Mouse (Mus musculus) heart, embryonic 14.5 days (tissue): ENCODE measurements at regions not wholly inside any gene's neighbourhood (a gene's known extent, or its start where the extent isn't known, plus 50 kb on each side); places are given as distances from the start of the nearest gene placed in this dataset.

ENCODE experiments used
- ATAC-seq: fragments of 200-750 bp; cut with Nextera tagmentation; 2 replicates; pipeline ENCODE4 v1.8.0; 2017; ENCODE audit warnings: low read depth, moderate TSS enrichment; ENCODE audit not compliant: insufficient number of reproducible peaks, insufficient read depth, low FRiP score
- H3K27ac ChIP-seq, 2 experiments: fragments of 200-500 bp in 1 of 2; fragments of 300-500 bp in 1 of 2; sonication (generic) in 1 of 2; replicated peaks in 1 of 2; 2 replicates each; pipeline ENCODE4 v1.5.1; 2012 to 2014; ENCODE audit warnings: low read depth in 2 of 2, low read length in 2 of 2, control low read depth in 1 of 2, mild to moderate bottlenecking in 1 of 2, mixed read lengths in 1 of 2; ENCODE audit not compliant: control insufficient read depth in 1 of 2, insufficient read depth in 1 of 2
- H3K27me3 ChIP-seq: fragments of 300-500 bp; sonication (generic); 2 replicates; pipeline ENCODE4 v1.6.1; 2014; ENCODE audit warnings: mild to moderate bottlenecking, low read length, control low read depth; ENCODE audit not compliant: control insufficient read depth, insufficient read depth
- H3K36me3 ChIP-seq: fragments of 300-500 bp; sonication (generic); 2 replicates; pipeline ENCODE4 v1.6.1; 2014; ENCODE audit warnings: mild to moderate bottlenecking, control low read depth, low read length, mixed read lengths; ENCODE audit not compliant: control insufficient read depth, insufficient read depth
- H3K4me1 ChIP-seq, 2 experiments: fragments of 200-500 bp in 1 of 2; fragments of 300-500 bp in 1 of 2; sonication (generic) in 1 of 2; 2 replicates each; pipeline ENCODE4 v1.6.1; 2012 to 2014; ENCODE audit warnings: low read length in 2 of 2, control low read depth in 1 of 2, mixed read lengths in 1 of 2; ENCODE audit not compliant: control insufficient read depth in 2 of 2, insufficient read depth in 2 of 2
- H3K4me2 ChIP-seq: fragments of 300-500 bp; sonication (generic); 2 replicates; pipeline ENCODE4 v1.6.1; 2014; ENCODE audit warnings: mild to moderate bottlenecking, low read length
- H3K4me3 ChIP-seq, 2 experiments: fragments of 200-500 bp in 1 of 2; fragments of 300-500 bp in 1 of 2; sonication (generic) in 1 of 2; 2 replicates each; pipeline ENCODE4 v1.5.1; 2012 to 2014; ENCODE audit warnings: low read length in 2 of 2, mild to moderate bottlenecking in 2 of 2, control low read depth in 1 of 2, low read depth in 1 of 2, moderate library complexity in 1 of 2; ENCODE audit not compliant: control insufficient read depth in 1 of 2, insufficient read depth in 1 of 2
- H3K9ac ChIP-seq: fragments of 300-500 bp; sonication (generic); 2 replicates; pipeline ENCODE4 v1.6.1; 2014; ENCODE audit warnings: mild to moderate bottlenecking, low read length
- H3K9me3 ChIP-seq: fragments of 300-500 bp; sonication (generic); 2 replicates; pipeline ENCODE4 v1.6.1; 2016; ENCODE audit warnings: low read length, control low read depth; ENCODE audit not compliant: control insufficient read depth
- WGBS: fragments of 180-500 bp; shearing (Covaris S2); extraction: QIAGEN DNeasy Blood & Tissue Kit; methylation state at CpG from one replicate; pipeline ENCODE4 v1.1.7; 2014; 5-methylcytosine and 5-hydroxymethylcytosine counted together

DNA sequence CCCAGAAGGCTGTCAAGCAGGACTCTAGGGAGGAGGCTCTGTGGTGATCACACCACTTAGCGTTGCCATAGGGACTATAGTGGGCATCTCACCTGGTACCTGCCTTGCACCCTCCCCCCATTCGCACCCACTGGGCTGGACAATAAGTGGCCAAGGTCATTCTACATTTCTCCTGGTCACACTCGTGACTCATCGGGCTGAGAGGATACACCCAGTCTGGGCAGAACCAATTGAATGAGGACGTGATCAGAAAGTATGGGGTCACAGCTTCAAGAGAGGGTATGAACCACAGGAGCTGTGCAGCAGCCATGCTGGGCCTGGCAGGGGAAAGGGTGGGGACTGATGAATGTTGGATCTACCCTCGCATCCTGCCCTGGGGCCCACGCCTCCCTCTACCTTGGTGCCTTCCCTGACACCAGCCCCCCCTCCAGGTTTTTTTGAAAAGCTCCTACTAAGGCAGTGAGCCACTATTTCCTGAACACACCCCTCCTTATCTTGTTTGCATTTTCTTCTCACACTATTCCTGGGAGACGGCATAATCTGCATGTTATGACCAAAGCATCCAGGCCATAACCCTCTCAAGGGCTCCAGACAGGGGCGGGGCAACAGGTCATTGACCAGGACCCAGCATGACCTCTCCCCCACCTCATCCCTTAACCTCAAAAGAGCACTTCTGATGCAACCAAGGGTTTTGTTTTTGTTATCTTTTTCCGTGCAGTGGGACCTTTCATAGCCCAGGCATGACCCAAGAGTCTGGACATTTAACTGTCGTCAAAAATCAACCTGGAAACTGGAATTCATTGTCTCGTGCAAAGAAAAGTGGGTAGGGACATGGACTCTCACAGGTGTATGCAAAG is 89.4 kb upstream of the Armc2 start:
- Histone ChIP-seq H3K27ac (no peak overlapping the region), H3K9me3 (peaks cover 4% of the 10 kb centered on the region; the same call in 1 of the 2 replicates), H3K4me3 (no peak overlapping the region), H3K4me1 (peaks cover 16 to 18% of the 10 kb centered on the region in 2 experiments; a peak in 3 of 4 replicates), H3K36me3 (no peaks in the 10 kb centered on the region), H3K9ac (no peak overlapping the region), H3K27me3 (no peaks in the 10 kb centered on the region), H3K4me2 (no peak overlapping the region)
- no peak for ATAC-seq
- WGBS, result 69% methylated on average over 12 of the region's 12 CpGs

DNA sequence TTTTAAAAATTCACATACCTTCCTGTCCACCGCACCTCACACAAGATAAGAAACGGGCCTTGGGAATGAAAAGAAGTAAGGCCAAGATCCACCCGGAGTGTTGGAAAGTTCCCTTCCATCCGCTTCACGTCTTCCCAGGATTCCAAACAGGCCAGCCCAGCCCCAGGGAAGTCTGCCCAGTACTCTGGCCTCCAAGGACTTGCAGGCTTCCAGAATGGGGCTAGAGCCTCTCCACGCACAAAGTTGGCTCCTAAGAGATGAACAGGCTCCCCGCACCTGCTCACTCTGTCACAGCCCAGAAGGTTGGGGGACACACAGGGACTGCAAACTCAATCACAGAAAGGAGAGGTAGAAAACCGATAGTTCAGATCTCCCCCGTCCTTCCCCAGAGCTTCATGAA is 88.4 kb upstream of the Armc2 start:
- Histone ChIP-seq H3K4me3 (no peak overlapping the region), H3K36me3 (no peaks in the 10 kb centered on the region), H3K27ac (no peak overlapping the region), H3K9me3 (peaks cover 4% of the 10 kb centered on the region; the same call in 1 of the 2 replicates), H3K4me1 (peaks cover 16 to 22% of the 10 kb centered on the region in 2 experiments), H3K9ac (no peak overlapping the region), H3K27me3 (no peaks in the 10 kb centered on the region), H3K4me2 (no peak overlapping the region)
- WGBS, result 76% methylated on average over 9 of the region's 9 CpGs
- ATAC-seq, result no peak

DNA sequence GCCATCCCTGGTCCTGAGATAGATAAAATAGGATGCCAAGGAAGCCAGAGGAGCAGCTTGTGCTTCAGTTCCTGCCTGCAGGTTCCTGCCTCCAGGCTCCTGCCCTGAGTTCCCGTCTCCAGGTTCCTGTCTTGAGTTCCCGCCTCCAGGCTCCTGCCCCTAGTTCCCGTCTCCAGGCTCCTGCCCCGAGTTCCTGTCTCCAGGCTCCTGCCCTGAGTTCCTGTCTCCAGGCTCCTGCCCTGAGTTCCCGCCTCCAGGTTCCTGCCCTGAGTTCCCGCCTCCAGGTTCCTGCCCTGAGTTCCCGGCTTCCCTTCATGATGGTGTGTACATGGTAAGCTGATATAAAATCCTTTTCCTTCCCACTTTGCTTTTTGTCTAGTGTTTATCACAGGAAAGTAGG is 86.8 kb upstream of the Armc2 start:
- WGBS, result 89% methylated on average over 7 of the region's 7 CpGs
- Histone ChIP-seq H3K27ac (no peak overlapping the region), H3K9ac (no peak overlapping the region), H3K27me3 (no peaks in the 10 kb centered on the region), H3K4me1 (peaks cover 16 to 26% of the 10 kb centered on the region in 2 experiments), H3K4me3 (no peak overlapping the region), H3K36me3 (no peaks in the 10 kb centered on the region), H3K9me3 (peaks cover 4% of the 10 kb centered on the region; the same call in 1 of the 2 replicates), H3K4me2 (no peak overlapping the region)
- ATAC-seq, result no peak

DNA sequence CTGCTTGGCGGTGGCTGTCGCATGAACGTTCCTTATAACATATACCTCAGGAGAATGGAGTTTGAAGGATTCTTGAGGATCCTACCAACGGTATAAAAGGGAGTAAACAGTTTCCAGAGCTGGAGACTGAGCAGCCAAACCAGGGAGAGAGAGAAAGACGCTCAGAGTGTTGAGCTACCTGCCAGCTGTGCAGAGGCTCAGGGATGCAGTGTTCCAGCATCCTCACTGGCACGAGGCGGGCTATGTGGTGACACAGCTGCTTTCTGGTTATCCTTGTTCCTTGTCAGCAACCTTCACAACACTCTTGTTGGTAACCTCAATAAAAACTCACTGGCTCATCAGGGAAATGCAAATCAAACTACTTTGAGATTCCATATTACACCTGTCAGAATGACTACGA is 84.1 kb upstream of the Armc2 start:
- peaks cover 4% of the 10 kb centered on the region; the same call in 1 of the 2 replicates for H3K9me3 ChIP-seq
- no peak for ATAC-seq
- no peak overlapping the region for H3K4me3 ChIP-seq
- H3K4me1 ChIP-seq, result peaks cover 1 to 10% of the 10 kb centered on the region in 2 experiments; a peak in 3 of 4 replicates
- no peaks in the 10 kb centered on the region for H3K27me3 ChIP-seq
- H3K27ac ChIP-seq, result no peak overlapping the region
- no peaks in the 10 kb centered on the region for H3K36me3 ChIP-seq
- no peak overlapping the region for H3K9ac ChIP-seq
- WGBS, result 82% methylated on average over 8 of the region's 8 CpGs
- no peak overlapping the region for H3K4me2 ChIP-seq

DNA sequence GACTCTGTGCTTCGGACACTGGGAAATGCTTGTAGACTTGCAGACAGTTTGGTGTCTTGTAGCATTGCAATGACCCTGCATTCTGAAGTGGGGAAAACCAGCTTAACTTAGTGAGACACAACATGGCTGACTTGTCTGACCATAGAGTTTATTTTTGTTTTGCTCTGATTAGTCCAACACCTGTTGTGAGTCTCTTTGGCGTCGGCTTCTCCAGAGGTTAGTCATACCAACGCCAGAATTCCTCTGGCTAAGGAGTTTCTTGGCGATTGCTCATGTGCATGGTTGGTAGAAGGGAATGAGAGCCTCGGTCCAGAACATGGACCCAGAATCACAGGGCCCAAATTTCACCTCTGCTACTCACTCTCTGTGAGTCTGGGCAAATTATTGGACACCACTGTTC is 82.9 kb upstream of the Armc2 start:
- peaks cover 0 to 8% of the 10 kb centered on the region in 2 experiments; a peak in 3 of 4 replicates for H3K4me1 ChIP-seq
- H3K4me2 ChIP-seq, result no peak overlapping the region
- H3K9ac ChIP-seq, result no peak overlapping the region
- no peak overlapping the region for H3K27ac ChIP-seq
- H3K36me3 ChIP-seq, result no peaks in the 10 kb centered on the region
- WGBS, result 66% methylated on average over 6 of the region's 6 CpGs
- H3K27me3 ChIP-seq, result no peaks in the 10 kb centered on the region
- no peak for ATAC-seq
- H3K9me3 ChIP-seq, result peaks cover 4% of the 10 kb centered on the region; the same call in 1 of the 2 replicates
- H3K4me3 ChIP-seq, result no peak overlapping the region

DNA sequence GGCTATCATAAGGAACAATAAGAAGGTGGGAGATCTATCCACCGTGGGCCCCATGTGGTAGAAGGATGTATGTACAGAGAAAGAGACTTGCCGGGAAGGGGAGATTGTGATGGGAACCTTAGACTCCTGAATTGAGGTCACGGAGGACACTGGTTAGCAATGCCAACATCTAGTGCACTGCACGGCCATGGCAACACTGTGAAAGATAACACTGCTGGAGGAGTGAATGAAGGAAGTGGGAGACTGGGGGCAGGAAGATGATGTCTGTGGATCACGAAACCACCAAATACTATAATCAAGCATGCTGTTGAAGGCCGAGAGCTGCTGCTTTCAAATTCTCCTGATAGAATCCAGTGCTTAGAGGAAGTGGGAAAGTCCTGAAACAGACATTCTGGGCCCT is 78.7 kb upstream of the Armc2 start:
- H3K4me3 ChIP-seq, result no peak overlapping the region
- H3K27me3 ChIP-seq, result no peaks in the 10 kb centered on the region
- no peak overlapping the region for H3K4me2 ChIP-seq
- peaks cover 12 to 20% of the 10 kb centered on the region in 2 experiments for H3K4me1 ChIP-seq
- ATAC-seq, result no peak
- no peak overlapping the region for H3K27ac ChIP-seq
- H3K9me3 ChIP-seq, result no peaks in the 10 kb centered on the region
- H3K36me3 ChIP-seq, result no peaks in the 10 kb centered on the region
- no peak overlapping the region for H3K9ac ChIP-seq
- WGBS, result 67% methylated on average over 6 of the region's 6 CpGs

DNA sequence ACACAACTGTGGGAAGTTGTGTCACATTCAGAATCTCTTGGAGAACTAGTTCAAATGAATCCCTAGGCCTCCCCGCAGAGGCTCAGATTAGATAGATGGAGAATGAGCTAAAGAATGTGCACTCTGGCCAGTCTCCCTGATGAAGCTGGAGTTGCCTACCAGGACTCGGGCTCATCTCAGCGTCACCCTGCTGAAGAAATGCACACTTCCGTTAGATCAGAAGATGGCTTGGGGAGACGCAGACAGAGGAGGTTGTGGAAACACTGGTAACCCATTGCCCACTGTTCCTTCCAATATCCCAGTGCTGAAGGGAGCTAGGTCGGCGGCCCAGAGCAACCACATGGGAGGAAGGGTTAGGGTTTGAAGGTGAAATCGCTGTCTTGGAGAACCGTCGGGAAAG is 77.7 kb upstream of the Armc2 start:
- H3K4me3 ChIP-seq, result no peak overlapping the region
- WGBS, result 70% methylated on average over 10 of the region's 10 CpGs
- no peak overlapping the region for H3K9ac ChIP-seq
- ATAC-seq, result no peak
- no peaks in the 10 kb centered on the region for H3K9me3 ChIP-seq
- no peak overlapping the region for H3K4me2 ChIP-seq
- H3K27me3 ChIP-seq, result no peaks in the 10 kb centered on the region
- peaks cover 18 to 22% of the 10 kb centered on the region in 2 experiments for H3K4me1 ChIP-seq
- no peak overlapping the region for H3K27ac ChIP-seq
- H3K36me3 ChIP-seq, result no peaks in the 10 kb centered on the region
